Mouse (Mus musculus) C2C12 (cell line): ENCODE data around the gene Mfsd10.

ENCODE experiments used
- CTCF ChIP-seq: IDR thresholded peaks from one replicate; pipeline ENCODE4 v1.5.1; 2011; ENCODE audit not compliant: control insufficient read depth, insufficient read depth, insufficient read length
- MAX ChIP-seq: IDR thresholded peaks from one replicate; pipeline ENCODE4 v1.6.1; 2011; ENCODE audit warnings: mild to moderate bottlenecking, control low read depth
- MYOD1 ChIP-seq: IDR thresholded peaks from one replicate; pipeline ENCODE4 v1.6.1; 2011; ENCODE audit warnings: low read depth; ENCODE audit not compliant: control insufficient read depth, insufficient read length
- MYOG ChIP-seq: IDR thresholded peaks from one replicate; pipeline ENCODE4 v1.6.1; 2011; ENCODE audit not compliant: control insufficient read depth, insufficient read length; ENCODE audit errors: extremely low read depth
- USF1 ChIP-seq: IDR thresholded peaks from one replicate; pipeline ENCODE4 v1.6.1; 2011; ENCODE audit warnings: low read depth, mild to moderate bottlenecking, control low read depth, moderate library complexity

GRCm38 (mm10) chr5:34660591-34661130, 23.6 kb upstream of the Mfsd10 start:
- no peak for TF ChIP-seq CTCF
- no peak for TF ChIP-seq MYOD1
- no peak for TF ChIP-seq MAX
- TF ChIP-seq MYOG, result no peak
- no peak for TF ChIP-seq USF1
